Mouse (Mus musculus) lung, postnatal 0 days (tissue): Measurements from ENCODE around the gene Nudt4.

Experiments
- CTCF ChIP-seq: IDR thresholded peaks from 2 replicates; pipeline ENCODE4 v1.5.1; 2016; ENCODE audit warnings: antibody characterized with exemption, mild to moderate bottlenecking
- EP300 ChIP-seq: IDR thresholded peaks from 2 replicates; pipeline ENCODE4 v1.6.1; 2016; ENCODE audit warnings: antibody characterized with exemption, mild to moderate bottlenecking, control low read depth

- TF ChIP-seq CTCF (no peak), EP300 (no peak)
These were observed 5.5 kb upstream of the Nudt4 start for GRCm38 (mm10) chr10:95569441-95569840.
